Mouse (Mus musculus): ENCODE data around the gene Kdm1b.

DNA sequence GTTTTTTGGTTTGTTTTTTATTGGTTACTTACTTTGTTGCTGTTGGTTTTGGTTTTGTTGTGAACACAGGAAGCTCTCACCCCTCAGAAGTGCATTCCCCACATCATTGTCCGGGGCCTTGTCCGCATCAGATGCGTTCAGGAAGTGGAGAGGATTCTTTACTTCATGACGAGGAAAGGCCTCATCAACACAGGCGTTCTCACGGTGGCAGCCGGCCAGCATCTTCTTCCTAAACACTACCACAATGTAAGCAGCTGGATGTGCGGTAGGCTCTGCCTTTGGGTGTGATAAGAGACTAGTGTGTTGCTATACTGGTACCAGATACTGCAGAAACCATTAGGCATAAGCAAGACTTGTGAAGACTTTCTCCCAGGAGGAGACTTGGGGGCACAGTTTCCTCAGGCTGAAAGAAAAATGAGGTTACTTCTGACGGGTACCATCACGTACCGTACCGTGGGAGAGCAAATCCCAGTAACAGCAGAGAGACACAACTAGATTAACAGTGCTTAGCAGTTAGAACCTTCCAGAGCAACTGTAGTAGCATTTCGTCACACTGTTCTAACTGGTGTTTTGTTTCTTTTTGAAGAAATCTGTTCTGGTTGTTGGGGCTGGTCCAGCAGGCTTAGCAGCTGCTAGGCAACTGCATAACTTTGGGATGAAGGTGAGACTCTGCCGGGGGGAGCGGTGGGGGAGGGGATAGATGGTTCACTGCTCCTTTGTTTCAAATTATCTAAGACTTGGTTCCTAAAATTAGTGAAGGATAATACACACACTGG is 20.9 kb downstream of the Kdm1b start:
- no peak for TF ChIP-seq POLR2A (IDR thresholded peaks at IDR 0.05; ENCODE audit: low read depth, low read length)
- no peak for TF ChIP-seq CTCF (IDR thresholded peaks at IDR 0.05; ENCODE audit: extremely low read depth, insufficient read length, insufficient replicate concordance, low read depth, low read length)
